Mouse (Mus musculus) lung, postnatal 0 days (tissue): ENCODE data around the gene Cep63. TPM values are rescaled to one million over a fixed set of nuclear protein-coding genes. Genes with fewer than 3 reads are reported as not detected.

Experiments
- ATAC-seq: fragments of 200-750 bp; cut with Nextera tagmentation; 2 replicates; pipeline ENCODE4 v1.8.0; 2017; ENCODE audit warnings: moderate library complexity
- DNase-seq: peaks from one replicate; pipeline ENCODE4 v3.0.0-alpha.2; 2016; ENCODE audit warnings: low spot score
- H3K27ac ChIP-seq: fragments of 300-500 bp; sonication (generic); 2 replicates; pipeline ENCODE4 v1.5.1; 2014; ENCODE audit warnings: antibody characterized with exemption, mild to moderate bottlenecking, low read length, mixed read lengths
- H3K27me3 ChIP-seq: fragments of 300-500 bp; sonication (generic); replicated peaks from 2 replicates; pipeline ENCODE4 v1.6.1; 2014; ENCODE audit warnings: low read length, mixed read lengths; ENCODE audit not compliant: insufficient read depth
- H3K36me3 ChIP-seq: fragments of 300-500 bp; sonication (generic); 2 replicates; pipeline ENCODE4 v1.6.1; 2014; ENCODE audit warnings: low read length, mixed read lengths; ENCODE audit not compliant: insufficient read depth
- H3K4me1 ChIP-seq: fragments of 300-500 bp; sonication (generic); 2 replicates; pipeline ENCODE4 v1.6.1; 2014; ENCODE audit warnings: antibody characterized with exemption, low read depth, low read length, mixed read lengths; ENCODE audit not compliant: insufficient read depth
- H3K4me2 ChIP-seq: fragments of 300-500 bp; sonication (generic); replicated peaks from 2 replicates; pipeline ENCODE4 v1.6.1; 2014; ENCODE audit warnings: low read depth, mild to moderate bottlenecking, low read length, moderate library complexity, mixed read lengths
- H3K4me3 ChIP-seq: fragments of 300-500 bp; sonication (generic); 2 replicates; pipeline ENCODE4 v1.5.1; 2014; ENCODE audit warnings: low read depth, low read length
- H3K9ac ChIP-seq: fragments of 300-500 bp; sonication (generic); replicated peaks from 2 replicates; pipeline ENCODE4 v1.6.1; 2014; ENCODE audit warnings: low read depth, mild to moderate bottlenecking
- H3K9me3 ChIP-seq: fragments of 300-500 bp; sonication (generic); 2 replicates; pipeline ENCODE4 v1.6.1; 2016; ENCODE audit warnings: low read length, mixed read lengths
- CTCF ChIP-seq: IDR thresholded peaks from 2 replicates; pipeline ENCODE4 v1.5.1; 2016; ENCODE audit warnings: antibody characterized with exemption, mild to moderate bottlenecking
- EP300 ChIP-seq: IDR thresholded peaks from 2 replicates; pipeline ENCODE4 v1.6.1; 2016; ENCODE audit warnings: antibody characterized with exemption, mild to moderate bottlenecking, control low read depth
- WGBS: fragments of 180-500 bp; shearing (Covaris S2); extraction: QIAGEN DNeasy Blood & Tissue Kit; methylation state at CpG from one replicate; pipeline ENCODE4 v1.1.7; 2014; 5-methylcytosine and 5-hydroxymethylcytosine counted together
- polyA plus RNA-seq: library from polyadenylated mRNA; unstranded; fragments of >200 nt; fragmentation: Nextera tagmentation; extraction: Ambion mirVana; gene quantifications from 2 replicates; pipeline ENCODE4 v1.2.1, GENCODE M21; 2015

The Cep63 gene
- polyA plus RNA-seq, 1 experiment from 2014 or later = 35.3 TPM

GRCm38 (mm10) chr9:102651199-102651720, 24.9 kb upstream of the Cep63 start:
- Histone ChIP-seq H3K9ac (no peak overlapping the region), H3K4me2 (no peak overlapping the region), H3K27ac (no peak overlapping the region), H3K4me1 (no peaks in the 10 kb centered on the region), H3K36me3 (no peaks in the 10 kb centered on the region), H3K27me3 (no peaks in the 10 kb centered on the region), H3K4me3 (no peak overlapping the region), H3K9me3 (no peaks in the 10 kb centered on the region)
- 42% methylated on average over 6 of the region's 6 CpGs for WGBS
- TF ChIP-seq CTCF (no peak), EP300 (no peak)
- DNase-seq = peak; percentile 44
- ATAC-seq = no peak

DNA sequence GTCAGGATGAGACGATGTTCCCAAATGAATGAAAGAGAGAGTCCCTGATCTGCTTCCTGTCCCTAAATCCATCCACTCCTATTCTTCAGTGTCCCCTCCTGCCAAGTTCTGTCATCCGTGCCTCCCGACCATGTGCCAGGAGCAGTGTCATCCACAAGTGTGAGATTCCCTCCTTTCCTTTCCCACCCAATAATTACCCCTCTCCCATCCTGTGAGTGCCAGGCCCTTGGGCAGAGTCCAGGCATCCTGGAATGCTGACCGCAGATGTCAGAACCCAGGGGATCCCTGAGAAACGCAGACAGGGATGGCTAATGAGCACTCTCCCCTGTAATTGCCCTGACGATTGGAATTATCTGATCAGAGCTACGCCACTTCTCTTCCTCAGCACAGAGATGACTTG, 24.3 kb upstream of the Cep63 start:
- H3K4me3 ChIP-seq = no peak overlapping the region
- 36% methylated on average over 7 of the region's 7 CpGs for WGBS
- no peaks in the 10 kb centered on the region for H3K9me3 ChIP-seq
- ATAC-seq (no peak), DNase-seq (no peak)
- no peak overlapping the region; the same call in 1 of the 2 replicates for H3K27ac ChIP-seq
- TF ChIP-seq EP300 = no peak
- no peak for TF ChIP-seq CTCF
- no peaks in the 10 kb centered on the region for H3K4me1 ChIP-seq
- H3K4me2 ChIP-seq = no peak overlapping the region
- no peaks in the 10 kb centered on the region for H3K36me3 ChIP-seq
- H3K9ac ChIP-seq = no peak overlapping the region
- H3K27me3 ChIP-seq = no peaks in the 10 kb centered on the region

GRCm38 (mm10) chr9:102649917-102650527, 23.7 kb upstream of the Cep63 start:
- peak; percentile 72 for ATAC-seq
- TF ChIP-seq EP300 (peak; percentile 64; the same call in 1 of the 2 replicates), CTCF (no peak)
- DNase-seq = peak; percentile 90
- Histone ChIP-seq H3K4me3 (no peak overlapping the region), H3K9ac (no peak overlapping the region), H3K9me3 (no peaks in the 10 kb centered on the region), H3K36me3 (no peaks in the 10 kb centered on the region), H3K4me1 (no peaks in the 10 kb centered on the region), H3K4me2 (no peak overlapping the region), H3K27ac (no peak overlapping the region; the same call in 1 of the 2 replicates), H3K27me3 (no peaks in the 10 kb centered on the region)
- WGBS = 35% methylated on average over 17 of the region's 17 CpGs

DNA sequence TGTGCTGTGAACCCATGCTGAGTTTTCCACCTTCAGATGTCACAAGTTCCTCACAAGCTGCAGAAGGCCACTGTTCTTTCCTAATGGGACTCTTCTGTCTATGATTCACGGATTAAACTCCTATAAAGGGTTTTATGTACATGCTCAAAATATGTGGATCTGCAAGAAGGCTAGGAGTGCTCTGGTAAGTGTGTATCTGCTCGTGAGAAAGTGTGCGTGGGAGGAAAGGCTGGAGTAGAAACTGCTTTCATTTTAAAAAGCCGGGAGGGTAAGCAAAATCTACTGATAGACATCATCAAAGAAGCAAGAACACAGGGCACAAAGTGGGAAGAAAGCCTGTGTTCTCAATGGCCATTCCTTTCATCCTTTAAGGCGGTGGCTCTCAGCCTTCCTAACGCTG, 20.7 kb upstream of the Cep63 start:
- Histone ChIP-seq H3K9ac (no peak overlapping the region), H3K36me3 (no peaks in the 10 kb centered on the region), H3K4me3 (no peak overlapping the region), H3K27ac (no peak overlapping the region), H3K4me2 (no peak overlapping the region), H3K4me1 (peaks cover 14% of the 10 kb centered on the region), H3K27me3 (no peaks in the 10 kb centered on the region), H3K9me3 (no peaks in the 10 kb centered on the region)
- DNase-seq = no peak
- peak; percentile 44; the same call in 1 of the 2 replicates for TF ChIP-seq EP300
- no peak for TF ChIP-seq CTCF
- no peak for ATAC-seq
- 69% methylated on average over 6 of the region's 6 CpGs for WGBS

DNA sequence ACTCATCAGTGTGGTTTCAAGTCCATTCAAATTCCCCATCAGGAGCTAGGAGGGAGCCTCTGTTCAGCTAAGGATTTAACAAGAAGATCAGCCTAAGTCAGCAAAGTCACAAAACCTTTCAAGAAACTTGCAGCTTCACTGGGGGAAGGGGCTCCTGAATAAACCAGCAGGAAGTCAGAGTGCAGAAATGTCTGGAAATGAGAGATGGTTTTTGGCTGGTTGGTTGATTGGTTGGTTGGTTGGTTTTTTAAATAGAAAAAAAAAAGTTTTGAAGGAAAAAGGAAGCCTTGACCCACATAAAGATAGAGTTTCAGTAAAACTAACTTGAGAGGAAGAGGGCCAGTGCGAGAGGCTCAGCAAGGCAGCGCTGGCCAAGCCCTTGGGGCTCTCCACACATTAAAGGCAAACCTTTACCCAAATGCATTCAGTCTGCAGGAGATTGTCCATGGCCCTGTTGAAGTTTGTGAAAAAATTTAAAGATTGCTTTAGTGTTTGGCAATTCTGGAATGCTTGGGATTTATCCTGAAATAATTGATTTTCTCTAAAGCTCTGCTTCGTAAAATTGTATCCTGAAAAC, 18.9 kb upstream of the Cep63 start:
- 64% methylated on average over 3 of the region's 3 CpGs for WGBS
- Histone ChIP-seq H3K4me3 (no peak overlapping the region), H3K4me1 (peaks cover 14% of the 10 kb centered on the region), H3K36me3 (no peaks in the 10 kb centered on the region), H3K4me2 (no peak overlapping the region), H3K9ac (no peak overlapping the region), H3K27ac (peak overlapping the region; percentile 87; the same call in 1 of the 2 replicates), H3K27me3 (no peaks in the 10 kb centered on the region), H3K9me3 (no peaks in the 10 kb centered on the region)
- TF ChIP-seq CTCF (no peak), EP300 (no peak)
- DNase-seq (no peak), ATAC-seq (no peak)

GRCm38 (mm10) chr9:102643486-102644101, 17.3 kb upstream of the Cep63 start:
- Histone ChIP-seq H3K36me3 (no peaks in the 10 kb centered on the region), H3K9ac (no peak overlapping the region; the same call in 1 of the 2 replicates), H3K9me3 (no peaks in the 10 kb centered on the region), H3K4me1 (peaks cover 14% of the 10 kb centered on the region), H3K4me2 (peak overlapping the region; percentile 37; the same call in 1 of the 2 replicates), H3K4me3 (peak overlapping the region; percentile 19; the same call in 1 of the 2 replicates), H3K27ac (peak overlapping the region; percentile 87), H3K27me3 (no peaks in the 10 kb centered on the region)
- TF ChIP-seq EP300 (peak; percentile 55; the same call in 1 of the 2 replicates), CTCF (0 out of 2 replicates have a peak, but pooled peaks have one; percentile 8)
- 8% methylated on average over 10 of the region's 10 CpGs for WGBS
- DNase-seq (peak; percentile 97), ATAC-seq (peak; percentile 93)
